Mouse (Mus musculus): ENCODE results near the gene Zscan4-ps1. TPM values are rescaled to one million over a fixed set of nuclear protein-coding genes. Genes with fewer than 3 reads are reported as not detected.
"Not testable (repeated sequence)": the region's sequence is repeated elsewhere in the genome, so short reads cannot be mapped to it uniquely, and the experiment has no call there.

The Zscan4-ps1 gene
- not detected in 2 replicates for polyA plus RNA-seq (2015; fragmentation: Nextera tagmentation; extraction: Ambion mirVana)

DNA sequence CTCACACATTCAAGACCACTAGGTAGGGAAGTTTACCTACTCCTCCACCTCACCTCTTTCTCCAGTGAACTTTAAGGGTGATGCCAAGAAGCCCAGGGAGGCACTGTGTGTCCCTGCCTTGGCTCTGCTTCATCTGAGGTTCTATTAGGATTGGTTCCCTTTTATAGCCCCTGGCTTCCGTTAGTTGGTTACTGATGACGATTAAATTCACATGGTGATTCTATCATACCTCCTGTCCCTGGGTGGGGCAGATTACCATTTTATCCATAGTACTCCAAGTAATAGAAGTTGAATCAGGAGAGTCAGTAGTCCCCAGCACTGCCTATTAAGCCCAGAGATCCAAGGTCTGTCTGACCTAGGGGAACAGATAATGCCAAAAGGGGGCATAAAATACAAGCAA, at the start of gene Zscan4-ps1:
Gene Zscan4-ps1 (minus strand): TSS at position 101 of the 400 bp plus-strand sequence.
- DNase-seq (ENCODE audit: low spot score): not testable (repeated sequence)

Other genes starting within 250 kb of the Zscan4-ps1 start
- gene Zscan4b, start 164.6 kb downstream of the Zscan4-ps1 start, polyA plus RNA-seq (2015; fragmentation: Nextera tagmentation; extraction: Ambion mirVana): not detected in 2 replicates
- gene Zscan4c, start 63.9 kb downstream of the Zscan4-ps1 start, polyA plus RNA-seq (2015; fragmentation: Nextera tagmentation; extraction: Ambion mirVana): 0.08 and 0.09 TPM in 2 replicates
- not detected in 2 replicates for gene Zscan4d, start 96.5 kb upstream of the Zscan4-ps1 start, polyA plus RNA-seq (2015; fragmentation: Nextera tagmentation; extraction: Ambion mirVana)
- not detected in 2 replicates for gene Zscan4e, start 241.0 kb upstream of the Zscan4-ps1 start, polyA plus RNA-seq (2015; fragmentation: Nextera tagmentation; extraction: Ambion mirVana)